Mouse (Mus musculus) granulocyte monocyte progenitor cell, adult 5-6 weeks (primary cell): ENCODE measurements around the gene Ccdc152. TPM values are rescaled to one million over a fixed set of nuclear protein-coding genes. Genes with fewer than 3 reads are reported as not detected.

Source experiments
- ATAC-seq: replicated peaks from 2 replicates; pipeline ENCODE4 v1.8.0; 2016; ENCODE audit warnings: mild to moderate bottlenecking, moderate TSS enrichment, inconsistent platforms; ENCODE audit not compliant: poor library complexity, severe bottlenecking
- total RNA-seq, 2 experiments: library from RNA; stranded (forward) in 1 of 2; stranded (reverse) in 1 of 2; fragments of 200-712, 200-1000 nt in 1 of 2; fragments of >200 nt in 1 of 2; fragmentation: Nextera tagmentation in 1 of 2; gene quantifications; 2 replicates each; pipeline ENCODE4 v1.2.3; 2014 to 2017

Ccdc152 gene
- total RNA-seq, 2 experiments from 2014 or later = not detected

GRCm38 (mm10) chr15:3232168-3232835 is 71.0 kb downstream of the Ccdc152 start:
- no peak for ATAC-seq

DNA sequence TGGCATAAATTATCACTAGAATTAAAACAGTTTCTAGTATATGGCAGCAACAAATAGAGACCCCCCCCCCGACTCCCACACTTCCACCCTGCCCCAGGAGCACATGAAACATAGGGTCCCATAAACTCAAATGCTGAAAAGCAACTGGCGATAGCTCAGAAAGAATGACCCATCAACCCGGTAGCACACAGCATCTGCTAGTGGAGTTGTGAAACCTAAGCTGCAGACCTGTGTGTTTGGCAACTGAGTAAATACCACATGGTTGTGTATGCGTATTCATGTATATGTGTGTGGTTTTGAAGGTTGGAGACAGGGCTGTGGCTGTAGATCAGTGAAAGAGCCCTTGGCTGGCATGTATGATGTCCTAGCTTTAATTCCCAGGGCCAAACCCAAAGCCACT is 72.3 kb downstream of the Ccdc152 start:
- ATAC-seq = peak; percentile 65

Other genes starting within 250 kb of the Ccdc152 start
- 90.6 and 91.2 TPM in 2 replicates for gene Selenop, start 35.0 kb downstream of the Ccdc152 start, total RNA-seq (2014; fragmentation: Nextera tagmentation)
- gene Selenop, start 35.0 kb downstream of the Ccdc152 start, total RNA-seq (2017) = 38.1 and 66.0 TPM in 2 replicates